Mouse (Mus musculus): Measurements from ENCODE around the gene Iqsec1. TPM values are rescaled to one million over a fixed set of nuclear protein-coding genes. Genes with fewer than 3 reads are reported as not detected.

Iqsec1 gene
- polyA plus RNA-seq, 1 experiment from 2014 or later: 29.5 TPM

DNA sequence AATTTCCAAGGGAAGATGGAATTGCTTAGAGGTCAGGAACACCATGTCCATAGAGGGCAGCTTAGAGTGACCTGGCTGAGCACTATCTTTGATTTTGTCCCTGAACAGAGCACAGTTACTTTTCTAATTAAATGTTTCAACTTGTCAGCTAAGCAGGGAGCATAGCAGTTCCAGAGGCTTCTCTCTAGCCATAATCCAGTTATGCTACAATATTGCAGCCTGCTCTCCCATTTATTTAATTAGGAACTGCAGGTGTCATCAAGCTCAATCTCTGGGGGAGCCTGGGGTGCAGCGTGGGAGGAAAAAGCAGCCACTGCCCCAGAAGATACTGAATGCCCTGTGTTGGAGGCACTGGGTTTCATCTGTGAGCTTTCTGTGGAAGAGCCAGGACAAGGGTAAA is 127.1 kb downstream of the Iqsec1 start:
- WGBS: 84% methylated on average over 1 of the region's 1 CpGs

DNA sequence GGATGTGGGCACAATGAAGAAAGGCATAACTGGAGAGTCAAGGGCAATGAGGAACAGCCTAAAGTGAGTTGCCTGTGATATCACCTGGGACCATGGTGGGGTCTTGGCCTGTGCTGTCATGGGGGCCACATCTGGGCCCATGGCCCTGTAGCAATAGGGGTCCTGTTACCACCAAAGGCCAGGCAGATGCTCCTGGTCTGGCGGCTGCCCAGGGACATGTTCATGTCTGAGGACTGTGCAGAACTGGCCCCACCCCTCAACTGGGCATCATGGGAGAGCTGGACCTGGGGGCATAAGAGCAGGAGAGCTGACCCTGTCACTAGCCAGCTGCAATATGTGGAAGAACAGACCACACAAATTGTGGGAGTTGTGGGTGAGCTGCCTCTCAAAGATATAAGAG is 130.6 kb downstream of the Iqsec1 start:
- DNase-seq (no peak), ATAC-seq (ENCODE audit: low FRiP score, low TSS enrichment) (no peak)
- WGBS: 100% methylated on average over 1 of the region's 1 CpGs
- H3K9ac ChIP-seq (replicated peaks; ENCODE audit: low read length): no peak overlapping the region
- no peaks in the 10 kb centered on the region for H3K27me3 ChIP-seq (ENCODE audit: control insufficient read depth, insufficient read depth, low read length)
- H3K9me3 ChIP-seq (ENCODE audit: control insufficient read depth, low read length): no peaks in the 10 kb centered on the region
- H3K36me3 ChIP-seq (ENCODE audit: control insufficient read depth, insufficient read depth, low read length): no peaks in the 10 kb centered on the region
- H3K27ac ChIP-seq (replicated peaks; ENCODE audit: low read depth, low read length): no peak overlapping the region
- H3K4me1 ChIP-seq (ENCODE audit: control insufficient read depth, insufficient read depth, low read length): no peaks in the 10 kb centered on the region
- H3K4me3 ChIP-seq (replicated peaks; ENCODE audit: low read depth, low read length): no peak overlapping the region
- no peak overlapping the region for H3K4me2 ChIP-seq (ENCODE audit: low read length)

More for the DNA sequence above, 127.1 kb downstream of the Iqsec1 start:
- Histone ChIP-seq H3K4me1 (ENCODE audit: control insufficient read depth, insufficient read depth, low read length) (no peaks in the 10 kb centered on the region), H3K27me3 (ENCODE audit: control insufficient read depth, insufficient read depth, low read length) (no peaks in the 10 kb centered on the region), H3K9ac (replicated peaks; ENCODE audit: low read length) (no peak overlapping the region), H3K27ac (replicated peaks; ENCODE audit: low read depth, low read length) (no peak overlapping the region), H3K9me3 (ENCODE audit: control insufficient read depth, low read length) (no peaks in the 10 kb centered on the region), H3K4me2 (ENCODE audit: low read length) (no peak overlapping the region), H3K4me3 (replicated peaks; ENCODE audit: low read depth, low read length) (no peak overlapping the region), H3K36me3 (ENCODE audit: control insufficient read depth, insufficient read depth, low read length) (no peaks in the 10 kb centered on the region)
- DNase-seq (no peak), ATAC-seq (ENCODE audit: low FRiP score, low TSS enrichment) (no peak)

DNA sequence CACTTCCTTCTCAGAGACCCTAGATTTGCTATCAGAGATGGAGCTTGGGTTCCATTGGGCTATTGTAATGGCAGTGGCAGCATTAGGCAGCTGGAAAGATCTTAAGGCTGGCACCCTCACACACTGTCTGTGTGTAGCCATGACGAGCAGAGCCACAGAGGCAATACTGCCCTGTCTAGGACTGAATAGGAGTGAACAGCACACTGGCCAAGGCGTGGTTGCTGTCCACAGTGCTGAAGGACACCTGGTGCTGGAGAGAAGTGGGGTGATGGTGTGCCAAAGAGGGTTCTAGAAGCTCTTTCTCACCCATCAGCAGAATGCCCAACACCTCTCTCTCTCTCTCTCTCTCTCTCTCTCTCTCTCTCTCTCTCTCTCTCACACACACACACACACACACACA is 136.1 kb downstream of the Iqsec1 start:
- Histone ChIP-seq H3K9ac (replicated peaks; ENCODE audit: low read length) (no peak overlapping the region), H3K9me3 (ENCODE audit: control insufficient read depth, low read length) (no peaks in the 10 kb centered on the region), H3K4me1 (ENCODE audit: control insufficient read depth, insufficient read depth, low read length) (0 out of 2 replicates have a peak, but pooled peaks cover 10% of the 10 kb centered on the region), H3K4me3 (replicated peaks; ENCODE audit: low read depth, low read length) (no peak overlapping the region), H3K4me2 (ENCODE audit: low read length) (no peak overlapping the region), H3K36me3 (ENCODE audit: control insufficient read depth, insufficient read depth, low read length) (no peaks in the 10 kb centered on the region), H3K27me3 (ENCODE audit: control insufficient read depth, insufficient read depth, low read length) (no peaks in the 10 kb centered on the region), H3K27ac (replicated peaks; ENCODE audit: low read depth, low read length) (no peak overlapping the region)
- 33% methylated on average over 2 of the region's 2 CpGs for WGBS
- no peak for DNase-seq
- ATAC-seq (ENCODE audit: low FRiP score, low TSS enrichment): no peak

DNA sequence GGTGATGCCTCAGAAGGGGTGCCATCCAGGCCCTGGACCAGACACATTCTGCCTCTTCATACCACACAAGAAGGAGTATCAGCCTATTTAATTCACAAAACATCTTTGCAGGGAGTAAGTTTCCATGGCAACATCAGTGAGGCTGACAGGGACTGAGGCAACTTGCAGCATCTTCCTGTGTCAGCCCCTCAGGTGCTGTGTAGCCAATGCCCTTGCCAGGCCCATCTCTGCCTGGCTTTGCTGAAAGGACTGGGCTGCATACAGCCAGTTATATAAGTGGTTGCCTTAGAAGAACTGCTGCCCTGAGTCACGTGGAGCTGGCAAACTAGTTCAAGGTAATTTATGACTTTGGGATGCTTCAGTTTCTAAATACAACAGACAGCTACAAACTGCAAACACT is 140.4 kb downstream of the Iqsec1 start:
- no peak overlapping the region for H3K9ac ChIP-seq (replicated peaks; ENCODE audit: low read length)
- H3K4me2 ChIP-seq (ENCODE audit: low read length): no peak overlapping the region
- 0 out of 2 replicates have a peak, but pooled peaks cover 10% of the 10 kb centered on the region for H3K4me1 ChIP-seq (ENCODE audit: control insufficient read depth, insufficient read depth, low read length)
- peak; percentile 71 for DNase-seq
- WGBS: 62% methylated on average over 1 of the region's 1 CpGs
- H3K4me3 ChIP-seq (replicated peaks; ENCODE audit: low read depth, low read length): no peak overlapping the region
- no peaks in the 10 kb centered on the region for H3K27me3 ChIP-seq (ENCODE audit: control insufficient read depth, insufficient read depth, low read length)
- no peak for ATAC-seq (ENCODE audit: low FRiP score, low TSS enrichment)
- no peaks in the 10 kb centered on the region for H3K36me3 ChIP-seq (ENCODE audit: control insufficient read depth, insufficient read depth, low read length)
- 0 out of 2 replicates have a peak overlapping the region, but pooled peaks have one; percentile 3 for H3K27ac ChIP-seq (replicated peaks; ENCODE audit: low read depth, low read length)
- H3K9me3 ChIP-seq (ENCODE audit: control insufficient read depth, low read length): no peaks in the 10 kb centered on the region

DNA sequence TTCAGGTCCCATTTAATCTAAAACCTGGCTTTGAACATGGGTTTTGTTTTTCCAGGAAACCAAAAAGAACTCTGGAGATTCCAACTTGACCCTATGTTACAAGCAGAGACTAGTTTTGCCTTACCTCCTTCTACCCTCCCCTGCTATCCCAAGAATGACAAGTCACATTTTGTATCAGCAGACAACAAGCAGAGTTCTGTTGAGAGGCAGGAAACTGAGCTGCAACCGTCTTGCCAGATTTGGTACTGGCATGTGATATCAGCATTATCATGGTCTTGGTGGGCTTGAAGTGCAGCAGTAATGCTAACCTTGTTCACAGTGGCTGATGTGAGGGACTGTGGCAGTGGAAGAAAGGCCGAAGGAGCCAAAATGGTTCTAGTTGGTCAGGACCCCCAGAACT is 141.0 kb downstream of the Iqsec1 start:
- DNase-seq (no peak), ATAC-seq (ENCODE audit: low FRiP score, low TSS enrichment) (no peak)
- no peak overlapping the region for H3K4me2 ChIP-seq (ENCODE audit: low read length)
- 83% methylated on average over 2 of the region's 2 CpGs for WGBS
- no peaks in the 10 kb centered on the region for H3K27me3 ChIP-seq (ENCODE audit: control insufficient read depth, insufficient read depth, low read length)
- H3K4me1 ChIP-seq (ENCODE audit: control insufficient read depth, insufficient read depth, low read length): 0 out of 2 replicates have a peak, but pooled peaks cover 10% of the 10 kb centered on the region
- no peaks in the 10 kb centered on the region for H3K36me3 ChIP-seq (ENCODE audit: control insufficient read depth, insufficient read depth, low read length)
- H3K27ac ChIP-seq (replicated peaks; ENCODE audit: low read depth, low read length): no peak overlapping the region
- H3K4me3 ChIP-seq (replicated peaks; ENCODE audit: low read depth, low read length): no peak overlapping the region
- no peaks in the 10 kb centered on the region for H3K9me3 ChIP-seq (ENCODE audit: control insufficient read depth, low read length)
- no peak overlapping the region for H3K9ac ChIP-seq (replicated peaks; ENCODE audit: low read length)

DNA sequence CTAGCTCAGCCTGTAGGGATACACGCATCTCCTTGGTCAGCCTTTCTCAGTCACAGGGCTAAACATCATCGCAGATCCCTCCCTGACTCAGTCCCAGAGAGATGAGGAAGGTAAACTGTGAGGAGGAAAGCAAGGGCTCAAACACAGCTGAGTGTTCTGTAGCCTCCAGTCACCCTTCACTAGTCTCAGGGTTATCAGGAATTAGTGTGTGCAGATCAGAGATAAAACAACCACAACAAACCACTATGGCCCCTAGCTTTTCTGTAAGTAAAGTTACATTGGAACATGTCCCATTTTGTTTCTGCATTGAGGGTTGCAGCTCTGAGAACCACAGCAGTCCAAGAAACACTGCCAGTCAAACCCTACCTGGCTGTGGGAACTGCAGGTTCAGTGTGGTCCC is 148.5 kb downstream of the Iqsec1 start:
- Histone ChIP-seq H3K4me1 (ENCODE audit: control insufficient read depth, insufficient read depth, low read length) (no peaks in the 10 kb centered on the region), H3K4me2 (ENCODE audit: low read length) (no peak overlapping the region), H3K9me3 (ENCODE audit: control insufficient read depth, low read length) (no peaks in the 10 kb centered on the region), H3K9ac (replicated peaks; ENCODE audit: low read length) (no peak overlapping the region), H3K27me3 (ENCODE audit: control insufficient read depth, insufficient read depth, low read length) (no peaks in the 10 kb centered on the region), H3K36me3 (ENCODE audit: control insufficient read depth, insufficient read depth, low read length) (no peaks in the 10 kb centered on the region), H3K4me3 (replicated peaks; ENCODE audit: low read depth, low read length) (no peak overlapping the region), H3K27ac (replicated peaks; ENCODE audit: low read depth, low read length) (no peak overlapping the region)
- WGBS: 94% methylated on average over 2 of the region's 2 CpGs
- DNase-seq (no peak), ATAC-seq (ENCODE audit: low FRiP score, low TSS enrichment) (no peak)

DNA sequence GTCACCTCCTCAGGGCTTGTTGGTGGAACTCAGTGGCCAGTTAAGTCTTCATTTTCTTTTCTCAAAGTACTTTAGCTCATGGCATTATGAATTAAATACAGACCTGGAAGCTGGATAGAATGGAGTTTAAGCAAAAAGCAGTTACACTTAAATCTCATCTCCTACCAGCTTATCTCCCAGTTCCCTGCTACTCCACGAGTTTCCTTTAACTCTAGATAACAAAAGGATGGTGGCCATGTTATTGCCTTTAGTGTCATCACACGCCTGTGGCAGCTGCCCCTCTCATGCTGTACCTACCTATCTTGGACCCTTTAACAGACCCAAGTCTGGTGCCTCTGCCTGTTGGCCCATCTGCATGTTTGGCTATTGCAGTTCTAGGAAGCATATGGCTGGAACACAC is 151.7 kb downstream of the Iqsec1 start:
- DNase-seq (no peak), ATAC-seq (ENCODE audit: low FRiP score, low TSS enrichment) (no peak)
- no peak overlapping the region for H3K4me3 ChIP-seq (replicated peaks; ENCODE audit: low read depth, low read length)
- H3K4me2 ChIP-seq (ENCODE audit: low read length): no peak overlapping the region
- H3K4me1 ChIP-seq (ENCODE audit: control insufficient read depth, insufficient read depth, low read length): no peaks in the 10 kb centered on the region
- 60% methylated on average over 2 of the region's 2 CpGs for WGBS
- no peak overlapping the region for H3K27ac ChIP-seq (replicated peaks; ENCODE audit: low read depth, low read length)
- H3K9me3 ChIP-seq (ENCODE audit: control insufficient read depth, low read length): no peaks in the 10 kb centered on the region
- no peaks in the 10 kb centered on the region for H3K36me3 ChIP-seq (ENCODE audit: control insufficient read depth, insufficient read depth, low read length)
- H3K27me3 ChIP-seq (ENCODE audit: control insufficient read depth, insufficient read depth, low read length): no peaks in the 10 kb centered on the region
- H3K9ac ChIP-seq (replicated peaks; ENCODE audit: low read length): no peak overlapping the region

DNA sequence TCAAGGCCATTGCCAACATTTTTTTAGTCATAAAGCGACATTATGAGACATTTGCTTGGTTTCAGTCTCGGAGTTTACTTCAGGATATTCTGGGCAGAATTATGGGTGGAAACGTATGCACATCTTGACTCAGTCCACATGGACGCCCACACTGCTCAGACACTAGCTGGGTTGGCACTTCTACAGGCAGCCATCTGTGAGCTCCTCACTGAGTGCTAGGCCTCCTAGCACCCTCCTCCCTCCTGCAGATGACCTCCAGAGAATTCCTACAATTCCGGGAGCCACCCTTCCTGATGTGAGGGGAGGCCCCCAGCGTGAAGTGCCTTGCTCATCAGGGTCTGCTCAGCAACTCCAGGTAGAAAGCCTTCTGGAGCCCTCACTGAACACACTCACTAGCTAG is 158.9 kb downstream of the Iqsec1 start:
- WGBS: 91% methylated on average over 6 of the region's 6 CpGs
- H3K9ac ChIP-seq (replicated peaks; ENCODE audit: low read length): no peak overlapping the region
- no peaks in the 10 kb centered on the region for H3K4me1 ChIP-seq (ENCODE audit: control insufficient read depth, insufficient read depth, low read length)
- H3K9me3 ChIP-seq (ENCODE audit: control insufficient read depth, low read length): no peaks in the 10 kb centered on the region
- H3K4me2 ChIP-seq (ENCODE audit: low read length): no peak overlapping the region
- H3K4me3 ChIP-seq (replicated peaks; ENCODE audit: low read depth, low read length): no peak overlapping the region
- DNase-seq: no peak
- no peak overlapping the region for H3K27ac ChIP-seq (replicated peaks; ENCODE audit: low read depth, low read length)
- ATAC-seq (ENCODE audit: low FRiP score, low TSS enrichment): no peak
- no peaks in the 10 kb centered on the region for H3K27me3 ChIP-seq (ENCODE audit: control insufficient read depth, insufficient read depth, low read length)
- no peaks in the 10 kb centered on the region for H3K36me3 ChIP-seq (ENCODE audit: control insufficient read depth, insufficient read depth, low read length)

DNA sequence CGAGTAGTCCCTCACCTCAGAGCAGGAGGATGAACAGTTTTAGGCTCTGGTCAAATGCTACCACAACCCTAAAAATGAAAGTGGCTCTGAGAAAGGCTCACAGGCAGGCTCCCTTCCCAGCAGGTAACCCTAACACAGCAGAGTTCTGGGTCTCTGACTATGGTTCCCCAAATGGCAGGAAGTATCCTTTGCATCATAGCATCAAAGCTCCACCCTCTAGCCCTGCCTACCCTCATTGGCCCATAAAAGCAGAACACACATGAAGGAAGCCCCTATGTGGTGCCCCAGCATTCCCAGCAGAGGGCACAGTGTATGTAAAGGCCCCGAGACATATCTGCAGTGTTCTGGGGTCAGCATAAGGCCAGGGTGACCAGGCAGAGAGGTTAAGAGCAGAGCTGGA is 163.4 kb downstream of the Iqsec1 start:
- no peaks in the 10 kb centered on the region for H3K27me3 ChIP-seq (ENCODE audit: control insufficient read depth, insufficient read depth, low read length)
- H3K4me3 ChIP-seq (replicated peaks; ENCODE audit: low read depth, low read length): no peak overlapping the region
- 85% methylated on average over 2 of the region's 2 CpGs for WGBS
- H3K4me2 ChIP-seq (ENCODE audit: low read length): no peak overlapping the region
- no peaks in the 10 kb centered on the region for H3K4me1 ChIP-seq (ENCODE audit: control insufficient read depth, insufficient read depth, low read length)
- no peak overlapping the region for H3K9ac ChIP-seq (replicated peaks; ENCODE audit: low read length)
- ATAC-seq (ENCODE audit: low FRiP score, low TSS enrichment) (no peak), DNase-seq (no peak)
- no peaks in the 10 kb centered on the region for H3K9me3 ChIP-seq (ENCODE audit: control insufficient read depth, low read length)
- H3K36me3 ChIP-seq (ENCODE audit: control insufficient read depth, insufficient read depth, low read length): no peaks in the 10 kb centered on the region
- H3K27ac ChIP-seq (replicated peaks; ENCODE audit: low read depth, low read length): no peak overlapping the region

Data from midbrain, embryonic 14.5 days (tissue).